Mouse (Mus musculus): ENCODE results near the gene Iqcf1.

DNA sequence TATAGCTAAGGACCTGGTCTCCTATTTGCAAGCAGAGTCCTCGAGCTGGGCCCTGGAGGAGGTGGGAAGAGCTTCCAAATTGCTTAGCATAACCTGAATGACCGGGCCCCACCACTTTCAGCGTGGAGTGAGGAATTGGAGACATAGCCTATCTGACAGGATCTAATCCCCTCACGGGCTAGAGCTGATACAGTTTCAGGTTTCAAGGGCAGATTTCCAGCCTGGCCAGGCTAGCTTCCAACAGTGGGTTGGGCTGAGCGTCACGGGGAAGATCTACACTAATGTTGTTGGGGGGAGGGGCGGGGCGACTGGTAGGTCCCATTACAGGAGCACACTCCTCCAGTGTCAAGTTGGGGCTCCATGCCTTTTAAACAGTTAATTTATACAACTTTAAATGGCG lies 49.1 kb upstream of the Iqcf1 start:
- TF ChIP-seq CTCF (IDR thresholded peaks at IDR 0.05; ENCODE audit: control insufficient read depth, insufficient read depth, insufficient read length) (no peak), MAX (IDR thresholded peaks at IDR 0.05) (no peak), USF1 (IDR thresholded peaks at IDR 0.05; ENCODE audit: low read depth) (no peak), MYOG (IDR thresholded peaks at IDR 0.05; ENCODE audit: control insufficient read depth, extremely low read depth, insufficient read length) (no peak), FOSL1 (IDR thresholded peaks at IDR 0.05; ENCODE audit: insufficient read depth, low read length, poor library complexity, severe bottlenecking) (no peak), CEBPB (IDR thresholded peaks at IDR 0.05; ENCODE audit: low read depth) (no peak), MYOD1 (IDR thresholded peaks at IDR 0.05; ENCODE audit: control insufficient read depth, insufficient read length, low read depth) (no peak)

Measured in C2C12 (cell line).